36 mouse cellular contexts compared by ENCODE assay signal in the genomic region with DNA sequence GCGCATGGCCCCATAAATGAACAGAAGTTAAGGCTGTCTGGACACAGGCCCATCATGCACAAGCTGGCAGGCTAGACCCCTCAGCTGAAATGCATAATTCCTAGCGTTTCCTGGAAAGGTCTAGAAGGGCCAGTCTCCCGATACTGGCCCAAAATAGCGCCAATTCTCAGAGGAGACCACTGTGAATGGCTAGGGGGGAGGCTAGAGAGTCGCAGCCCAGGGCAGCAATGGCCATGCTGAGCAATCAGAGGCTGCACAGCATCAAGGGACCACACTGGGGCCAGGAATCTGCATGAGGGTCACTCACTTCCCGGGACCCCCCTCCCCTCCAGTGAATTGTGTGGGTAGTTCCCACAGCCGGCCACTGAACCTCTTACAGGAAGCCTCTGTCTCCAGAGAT. TPM values are rescaled to one million over a fixed set of nuclear protein-coding genes. Genes with fewer than 3 reads are reported as not detected.
"Had no signal": no experiment of that assay in that cellular context is flagged by ENCODE, and none has a peak within 500 bp of the region (broad histone marks: within the 10 kb centered on the region; RNA-seq: fewer than 3 reads in every experiment).

No protein-coding gene starts in this region.

- H3K4me2 ChIP-seq: heart, embryonic 12.5 days; hindbrain, embryonic 13.5 days; hindbrain, embryonic 15.5 days; kidney, embryonic 15.5 days; limb, embryonic 12.5 days; liver, embryonic 11.5 days; liver, embryonic 13.5 days had no signal

- H3K36me3 ChIP-seq: heart, embryonic 12.5 days; hindbrain, embryonic 13.5 days; hindbrain, embryonic 15.5 days; limb, embryonic 12.5 days; liver, embryonic 13.5 days had no signal

- H3K27me3 ChIP-seq: hindbrain, embryonic 15.5 days; kidney, embryonic 15.5 days; limb, embryonic 12.5 days; liver, embryonic 13.5 days had no signal

- H3K27ac ChIP-seq: hindbrain, embryonic 13.5 days; hindbrain, embryonic 15.5 days; hindbrain, postnatal 0 days; kidney, embryonic 15.5 days; kidney, postnatal 0 days; limb, embryonic 12.5 days; liver, embryonic 13.5 days had no signal

- H3K9ac ChIP-seq: heart, embryonic 12.5 days; hindbrain, embryonic 13.5 days; hindbrain, embryonic 15.5 days; kidney, embryonic 15.5 days; limb, embryonic 12.5 days; liver, embryonic 13.5 days had no signal

- DNase-seq: gastrocnemius, postnatal 14 days; gastrocnemius, postnatal 36 days; heart, adult 18-20 months; heart, postnatal 10 days; heart, postnatal 36 days; kidney, adult 11 months; kidney, adult 2 months; kidney, adult 9 months; kidney, postnatal 14 days; kidney, postnatal 36 days; layer of hippocampus, adult 9-11 months; layer of hippocampus, postnatal 36 days; left cerebral cortex, postnatal 4 days; liver; liver, embryonic 13.5 days had no signal

- H3K4me1 ChIP-seq: hindbrain, embryonic 15.5 days; liver, embryonic 13.5 days had no signal

- H3K9me3 ChIP-seq: heart, embryonic 12.5 days; hindbrain, embryonic 13.5 days; hindbrain, embryonic 15.5 days; kidney, embryonic 15.5 days; limb, embryonic 12.5 days; liver, embryonic 13.5 days had no signal

- ATAC-seq: hindbrain, postnatal 0 days; intestine, embryonic 16.5 days had no signal

- H3K4me3 ChIP-seq: heart, embryonic 12.5 days; hindbrain, embryonic 13.5 days; hindbrain, embryonic 15.5 days; kidney, embryonic 15.5 days; limb, embryonic 12.5 days; liver, embryonic 13.5 days had no signal

RNA-seq across cellular contexts. Expression of gene Arhgef16, which starts 17.8 kb away (rescaled TPM):
- total RNA-seq: hematopoietic stem cell, adult 5-6 weeks had no signal

RNA-seq across cellular contexts. Expression of gene B230104I21Rik, which starts 52.3 kb away (rescaled TPM):
- total RNA-seq: gastrocnemius, adult 18-20 months; gastrocnemius, adult 8-10 months; gastrocnemius, postnatal 14 days; gastrocnemius, postnatal 36 days; heart, adult 18-20 months; heart, adult 8-10 months; heart, postnatal 10 days; heart, postnatal 36 days; hematopoietic stem cell, adult 5-6 weeks; hindbrain, postnatal 0 days; left cerebral cortex, adult 18-20 months; left cerebral cortex, adult 8-10 months; left cerebral cortex, postnatal 10 days; left cerebral cortex, postnatal 25 days; left cerebral cortex, postnatal 4 days had no signal
- polyA plus RNA-seq: gonadal fat pad, adult 2 months; heart, embryonic 12.5 days; heart, embryonic 14.5 days; hindbrain, embryonic 11.5 days; hindbrain, embryonic 13.5 days; hindbrain, embryonic 15.5 days; hindbrain, postnatal 0 days; intestine, embryonic 16.5 days; kidney, adult 2 months; kidney, embryonic 15.5 days; kidney, postnatal 0 days; large intestine, adult 2 months; liver, embryonic 11.5 days; liver, embryonic 13.5 days had no signal
